Mouse (Mus musculus) C2C12 (cell line): ENCODE data around the gene Itprip.

Source experiments
- CTCF ChIP-seq: IDR thresholded peaks from one replicate; pipeline ENCODE4 v1.5.1; 2011; ENCODE audit not compliant: control insufficient read depth, insufficient read depth, insufficient read length
- MAX ChIP-seq: IDR thresholded peaks from one replicate; pipeline ENCODE4 v1.6.1; 2011; ENCODE audit warnings: mild to moderate bottlenecking, control low read depth
- USF1 ChIP-seq: IDR thresholded peaks from one replicate; pipeline ENCODE4 v1.6.1; 2011; ENCODE audit warnings: low read depth, mild to moderate bottlenecking, control low read depth, moderate library complexity

DNA sequence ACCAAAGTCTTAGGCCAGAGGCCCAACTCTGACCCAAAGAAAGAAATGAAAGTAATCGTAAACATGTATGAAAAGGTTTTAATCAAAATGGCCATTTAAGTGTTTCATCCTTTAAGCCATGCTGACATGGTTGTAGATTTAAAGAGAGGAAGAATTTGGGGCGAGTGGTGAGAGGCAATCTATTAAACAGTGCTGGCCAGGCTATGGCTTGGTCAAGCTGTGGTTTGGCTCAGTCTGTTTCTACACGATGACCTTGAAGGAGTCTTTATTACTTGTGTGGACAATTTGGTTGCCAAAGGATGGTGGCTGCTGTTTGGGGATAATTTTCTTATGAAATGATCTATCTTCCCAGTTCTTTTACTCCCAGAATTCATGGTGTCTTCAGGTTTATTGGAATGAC, 66.0 kb downstream of the Itprip start:
- no peak for TF ChIP-seq CTCF
- no peak for TF ChIP-seq USF1
- no peak for TF ChIP-seq MAX
